Mouse (Mus musculus) kidney, postnatal 0 days (tissue): Measurements from ENCODE around the gene Tmprss12. TPM values are rescaled to one million over a fixed set of nuclear protein-coding genes. Genes with fewer than 3 reads are reported as not detected.
A peak's percentile ranks its signal among the peaks of the same experiment; 100 is the strongest.
"Not testable (repeated sequence)": the region's sequence is repeated elsewhere in the genome, so short reads cannot be mapped to it uniquely, and the experiment has no call there.

Source experiments
- ATAC-seq: fragments of 200-750 bp; cut with Nextera tagmentation; replicated peaks from 2 replicates; pipeline ENCODE4 v1.8.0; 2017; ENCODE audit warnings: low read depth, moderate number of reproducible peaks, moderate TSS enrichment, moderate library complexity; ENCODE audit not compliant: low FRiP score
- DNase-seq: peaks from one replicate; pipeline ENCODE4 v3.0.0-alpha.2; 2016; ENCODE audit warnings: low spot score
- H3K27ac ChIP-seq: fragments of 300-500 bp; sonication (generic); 2 replicates; pipeline ENCODE4 v1.5.1; 2014; ENCODE audit warnings: mild to moderate bottlenecking
- H3K27me3 ChIP-seq: fragments of 300-500 bp; sonication (generic); 2 replicates; pipeline ENCODE4 v1.6.1; 2014; ENCODE audit warnings: low read length, mixed read lengths; ENCODE audit not compliant: insufficient read depth
- H3K36me3 ChIP-seq: fragments of 300-500 bp; sonication (generic); 2 replicates; pipeline ENCODE4 v1.6.1; 2014; ENCODE audit warnings: low read length, mixed read lengths; ENCODE audit not compliant: insufficient read depth
- H3K4me1 ChIP-seq: fragments of 300-500 bp; sonication (generic); replicated peaks from 2 replicates; pipeline ENCODE4 v1.6.1; 2014; ENCODE audit warnings: antibody characterized with exemption, low read length, mixed read lengths; ENCODE audit not compliant: insufficient read depth
- H3K4me2 ChIP-seq: fragments of 300-500 bp; sonication (generic); 2 replicates; pipeline ENCODE4 v1.6.1; 2014; ENCODE audit warnings: mild to moderate bottlenecking, low read length, moderate library complexity, mixed read lengths
- H3K4me3 ChIP-seq: fragments of 300-500 bp; sonication (generic); replicated peaks from 2 replicates; pipeline ENCODE4 v1.5.1; 2014; ENCODE audit warnings: low read depth, low read length
- H3K9ac ChIP-seq: fragments of 300-500 bp; sonication (generic); 2 replicates; pipeline ENCODE4 v1.6.1; 2014; ENCODE audit warnings: low read depth, low read length
- H3K9me3 ChIP-seq: fragments of 300-500 bp; sonication (generic); replicated peaks from 2 replicates; pipeline ENCODE4 v1.6.1; 2016; ENCODE audit warnings: low read length, inconsistent platforms, mixed read lengths
- CTCF ChIP-seq: IDR thresholded peaks from 2 replicates; pipeline ENCODE4 v1.5.1; 2016; ENCODE audit warnings: antibody characterized with exemption, low read depth, mild to moderate bottlenecking, moderate library complexity
- WGBS: fragments of 180-500 bp; shearing (Covaris S2); extraction: QIAGEN DNeasy Blood & Tissue Kit; methylation state at CpG from one replicate; pipeline ENCODE4 v1.1.7; 2014; 5-methylcytosine and 5-hydroxymethylcytosine counted together
- polyA plus RNA-seq: library from polyadenylated mRNA; unstranded; fragments of >200 nt; fragmentation: Nextera tagmentation; extraction: Ambion mirVana; gene quantifications from 2 replicates; pipeline ENCODE4 v1.2.1, GENCODE M21; 2015

Tmprss12 gene
- polyA plus RNA-seq, 1 experiment from 2014 or later = not detected

GRCm38 (mm10) chr15:100263246-100263905 is 17.3 kb upstream of the Tmprss12 start:
- ATAC-seq = no peak
- DNase-seq = peak; percentile 72
- no peak overlapping the region for H3K9ac ChIP-seq
- no peaks in the 10 kb centered on the region for H3K4me1 ChIP-seq
- H3K27ac ChIP-seq = no peak overlapping the region
- H3K4me2 ChIP-seq = no peak overlapping the region
- peaks cover 12% of the 10 kb centered on the region for H3K36me3 ChIP-seq
- 28% methylated on average over 4 of the region's 4 CpGs for WGBS
- H3K4me3 ChIP-seq = no peak overlapping the region
- no peaks in the 10 kb centered on the region for H3K9me3 ChIP-seq
- peak; percentile 67 for TF ChIP-seq CTCF
- no peaks in the 10 kb centered on the region for H3K27me3 ChIP-seq

GRCm38 (mm10) chr15:100265586-100266325 is 14.9 kb upstream of the Tmprss12 start:
- 77% methylated on average over 4 of the region's 5 CpGs for WGBS
- no peak for TF ChIP-seq CTCF
- H3K4me2 ChIP-seq = no peak overlapping the region
- H3K9me3 ChIP-seq = no peaks in the 10 kb centered on the region
- ATAC-seq = no peak
- H3K36me3 ChIP-seq = peaks cover 4% of the 10 kb centered on the region; the same call in 1 of the 2 replicates
- H3K27ac ChIP-seq = no peak overlapping the region
- H3K27me3 ChIP-seq = no peaks in the 10 kb centered on the region
- H3K4me3 ChIP-seq = no peak overlapping the region
- H3K9ac ChIP-seq = no peak overlapping the region
- DNase-seq = no peak
- no peaks in the 10 kb centered on the region for H3K4me1 ChIP-seq

GRCm38 (mm10) chr15:100268916-100269315 is 11.7 kb upstream of the Tmprss12 start:
- no peak for TF ChIP-seq CTCF
- 72% methylated on average over 2 of the region's 2 CpGs for WGBS
- no peak overlapping the region for H3K4me3 ChIP-seq

GRCm38 (mm10) chr15:100269776-100270175 is 10.9 kb upstream of the Tmprss12 start:
- H3K4me2 ChIP-seq = no peak overlapping the region
- no peaks in the 10 kb centered on the region for H3K27me3 ChIP-seq
- no peak overlapping the region for H3K4me3 ChIP-seq
- no peak for TF ChIP-seq CTCF
- ATAC-seq (no peak), DNase-seq (no peak)
- WGBS = 29% methylated on average over 9 of the region's 9 CpGs
- no peak overlapping the region for H3K9ac ChIP-seq
- no peaks in the 10 kb centered on the region for H3K4me1 ChIP-seq
- H3K9me3 ChIP-seq = no peaks in the 10 kb centered on the region
- H3K36me3 ChIP-seq = no peaks in the 10 kb centered on the region
- H3K27ac ChIP-seq = no peak overlapping the region

More at GRCm38 (mm10) chr15:100268916-100269315, 11.7 kb upstream of the Tmprss12 start:
- no peaks in the 10 kb centered on the region for H3K27me3 ChIP-seq
- no peak overlapping the region for H3K9ac ChIP-seq
- no peak for DNase-seq
- H3K36me3 ChIP-seq = no peaks in the 10 kb centered on the region
- no peak for ATAC-seq
- H3K4me2 ChIP-seq = no peak overlapping the region
- no peaks in the 10 kb centered on the region for H3K9me3 ChIP-seq
- H3K4me1 ChIP-seq = no peaks in the 10 kb centered on the region
- H3K27ac ChIP-seq = no peak overlapping the region

- not testable (repeated sequence) for DNase-seq, H3K27ac ChIP-seq, H3K9me3 ChIP-seq, H3K4me3 ChIP-seq, H3K4me2 ChIP-seq, H3K4me1 ChIP-seq, H3K36me3 ChIP-seq, H3K9ac ChIP-seq, H3K27me3 ChIP-seq, ATAC-seq
- 49% methylated on average over 7 of the region's 7 CpGs for WGBS
Observed at GRCm38 (mm10) chr15:100270609-100271008, 10.0 kb upstream of the Tmprss12 start.

- DNase-seq (no peak), ATAC-seq (no peak)
- 74% methylated on average over 14 of the region's 14 CpGs for WGBS
Observed at GRCm38 (mm10) chr15:100271411-100271810, 9.2 kb upstream of the Tmprss12 start.

GRCm38 (mm10) chr15:100273791-100274308 is 6.8 kb upstream of the Tmprss12 start:
- H3K27me3 ChIP-seq, H3K4me3 ChIP-seq, H3K4me1 ChIP-seq, DNase-seq, H3K9ac ChIP-seq, H3K9me3 ChIP-seq, H3K36me3 ChIP-seq, H3K4me2 ChIP-seq, ATAC-seq, H3K27ac ChIP-seq: not testable (repeated sequence)
- 87% methylated on average over 4 of the region's 4 CpGs for WGBS

More at GRCm38 (mm10) chr15:100271411-100271810, 9.2 kb upstream of the Tmprss12 start:
- H3K9ac ChIP-seq = no peak overlapping the region
- no peak overlapping the region for H3K4me2 ChIP-seq
- H3K9me3 ChIP-seq = no peaks in the 10 kb centered on the region
- no peaks in the 10 kb centered on the region for H3K27me3 ChIP-seq
- H3K4me1 ChIP-seq = no peaks in the 10 kb centered on the region
- H3K4me3 ChIP-seq = no peak overlapping the region
- TF ChIP-seq CTCF = no peak
- no peaks in the 10 kb centered on the region for H3K36me3 ChIP-seq
- no peak overlapping the region for H3K27ac ChIP-seq
